Mouse (Mus musculus): ENCODE measurements around the gene Slc35f3. TPM values are rescaled to one million over a fixed set of nuclear protein-coding genes. Genes with fewer than 3 reads are reported as not detected.

Gene Slc35f3
- polyA plus RNA-seq, 1 experiment from 2014 or later: not detected

- H3K9ac ChIP-seq: no peak overlapping the region
- no peaks in the 10 kb centered on the region for H3K9me3 ChIP-seq (replicated peaks)
- H3K36me3 ChIP-seq (replicated peaks): no peaks in the 10 kb centered on the region
- no peak overlapping the region for H3K4me2 ChIP-seq
- no peak for ATAC-seq (ENCODE audit: insufficient read depth)
- no peak overlapping the region for H3K4me3 ChIP-seq (replicated peaks)
- H3K27ac ChIP-seq (replicated peaks): no peak overlapping the region
- no peaks in the 10 kb centered on the region for H3K27me3 ChIP-seq
- 48% methylated on average over 4 of the region's 4 CpGs for WGBS (ENCODE audit: insufficient replicate concordance)
- no peaks in the 10 kb centered on the region for H3K4me1 ChIP-seq (replicated peaks)
Measured at GRCm38 (mm10) chr8:126405030-126405429, 106.7 kb downstream of the Slc35f3 start.

GRCm38 (mm10) chr8:126420834-126421233, 122.5 kb downstream of the Slc35f3 start:
- H3K27ac ChIP-seq (replicated peaks): no peak overlapping the region
- no peaks in the 10 kb centered on the region for H3K9me3 ChIP-seq (replicated peaks)
- H3K4me1 ChIP-seq (replicated peaks): peaks cover 21% of the 10 kb centered on the region
- no peak overlapping the region for H3K9ac ChIP-seq
- no peaks in the 10 kb centered on the region for H3K27me3 ChIP-seq
- no peak for ATAC-seq (ENCODE audit: insufficient read depth)
- H3K4me2 ChIP-seq: 0 out of 2 replicates have a peak overlapping the region, but pooled peaks have one; percentile 88
- H3K36me3 ChIP-seq (replicated peaks): peaks cover 2% of the 10 kb centered on the region
- H3K4me3 ChIP-seq (replicated peaks): no peak overlapping the region
- 59% methylated on average over 3 of the region's 3 CpGs for WGBS (ENCODE audit: insufficient replicate concordance)

- H3K9ac ChIP-seq: peak within 1 kb of the TSS; percentile 77
- WGBS (ENCODE audit: insufficient replicate concordance): under 1% methylated on average over 61 of the region's 61 CpGs
- H3K4me2 ChIP-seq: peak within 1 kb of the TSS; percentile 88
- H3K4me1 ChIP-seq (replicated peaks): peaks cover 21% of the 10 kb centered on the region
- peaks cover 17% of the 10 kb centered on the region for H3K36me3 ChIP-seq (replicated peaks)
- H3K27ac ChIP-seq (replicated peaks): peak within 1 kb of the TSS; percentile 81
- no peaks in the 10 kb centered on the region for H3K9me3 ChIP-seq (replicated peaks)
- ATAC-seq (ENCODE audit: insufficient read depth): peak; percentile 96
- H3K4me3 ChIP-seq (replicated peaks): peak within 1 kb of the TSS; percentile 79
- H3K27me3 ChIP-seq: no peaks in the 10 kb centered on the region
Measured at GRCm38 (mm10) chr8:126422174-126422919, 124.0 kb downstream of the Slc35f3 start, which contains the start of gene Coa6. Coa6 (plus strand) TSS chr8:126422515.

GRCm38 (mm10) chr8:126422920-126423300, 124.6 kb downstream of the Slc35f3 start:
- Histone ChIP-seq H3K27me3 (no peaks in the 10 kb centered on the region), H3K9ac (peak overlapping the region; percentile 77), H3K36me3 (replicated peaks) (peaks cover 23% of the 10 kb centered on the region), H3K4me1 (replicated peaks) (peaks cover 21% of the 10 kb centered on the region), H3K9me3 (replicated peaks) (no peaks in the 10 kb centered on the region), H3K27ac (replicated peaks) (peak overlapping the region; percentile 71), H3K4me3 (replicated peaks) (peak overlapping the region; percentile 79), H3K4me2 (peak overlapping the region; percentile 88)
- 8% methylated on average over 9 of the region's 9 CpGs for WGBS (ENCODE audit: insufficient replicate concordance)
- peak; percentile 14 for ATAC-seq (ENCODE audit: insufficient read depth)

GRCm38 (mm10) chr8:126424163-126424562, 125.8 kb downstream of the Slc35f3 start:
- H3K27ac ChIP-seq (replicated peaks): 0 out of 2 replicates have a peak overlapping the region, but pooled peaks have one; percentile 24
- 68% methylated on average over 4 of the region's 4 CpGs for WGBS (ENCODE audit: insufficient replicate concordance)

GRCm38 (mm10) chr8:126424946-126425345, 126.6 kb downstream of the Slc35f3 start:
- peaks cover 43% of the 10 kb centered on the region for H3K36me3 ChIP-seq (replicated peaks)
- no peaks in the 10 kb centered on the region for H3K9me3 ChIP-seq (replicated peaks)
- 60% methylated on average over 1 of the region's 1 CpGs for WGBS (ENCODE audit: insufficient replicate concordance)
- H3K27me3 ChIP-seq: no peaks in the 10 kb centered on the region
- H3K4me2 ChIP-seq: no peak overlapping the region
- H3K9ac ChIP-seq: no peak overlapping the region
- no peak for ATAC-seq (ENCODE audit: insufficient read depth)
- H3K4me3 ChIP-seq (replicated peaks): no peak overlapping the region
- peaks cover 21% of the 10 kb centered on the region for H3K4me1 ChIP-seq (replicated peaks)
- H3K27ac ChIP-seq (replicated peaks): no peak overlapping the region

More at GRCm38 (mm10) chr8:126424163-126424562, 125.8 kb downstream of the Slc35f3 start:
- no peak for ATAC-seq (ENCODE audit: insufficient read depth)
- Histone ChIP-seq H3K9me3 (replicated peaks) (no peaks in the 10 kb centered on the region), H3K4me3 (replicated peaks) (no peak overlapping the region), H3K4me1 (replicated peaks) (peaks cover 21% of the 10 kb centered on the region), H3K9ac (no peak overlapping the region), H3K27me3 (no peaks in the 10 kb centered on the region), H3K36me3 (replicated peaks) (peaks cover 35% of the 10 kb centered on the region), H3K4me2 (peak overlapping the region; percentile 88)

- Histone ChIP-seq H3K27me3 (no peaks in the 10 kb centered on the region), H3K4me1 (replicated peaks) (no peaks in the 10 kb centered on the region), H3K4me3 (replicated peaks) (no peak overlapping the region), H3K9ac (no peak overlapping the region), H3K27ac (replicated peaks) (no peak overlapping the region), H3K9me3 (replicated peaks) (no peaks in the 10 kb centered on the region), H3K36me3 (replicated peaks) (peaks cover 80% of the 10 kb centered on the region), H3K4me2 (no peak overlapping the region)
- no peak for ATAC-seq (ENCODE audit: insufficient read depth)
- 83% methylated on average over 5 of the region's 5 CpGs for WGBS (ENCODE audit: insufficient replicate concordance)
Measured at GRCm38 (mm10) chr8:126429635-126430034, 131.3 kb downstream of the Slc35f3 start.

- 78% methylated on average over 7 of the region's 7 CpGs for WGBS (ENCODE audit: insufficient replicate concordance)
- ATAC-seq (ENCODE audit: insufficient read depth): no peak
Measured at GRCm38 (mm10) chr8:126433827-126434226, 135.5 kb downstream of the Slc35f3 start.

GRCm38 (mm10) chr8:126438937-126439336, 140.6 kb downstream of the Slc35f3 start:
- Histone ChIP-seq H3K4me2 (no peak overlapping the region), H3K27me3 (no peaks in the 10 kb centered on the region), H3K27ac (replicated peaks) (no peak overlapping the region), H3K4me3 (replicated peaks) (no peak overlapping the region), H3K36me3 (replicated peaks) (peaks cover 53% of the 10 kb centered on the region), H3K9ac (no peak overlapping the region), H3K4me1 (replicated peaks) (no peaks in the 10 kb centered on the region), H3K9me3 (replicated peaks) (no peaks in the 10 kb centered on the region)
- WGBS (ENCODE audit: insufficient replicate concordance): 60% methylated on average over 2 of the region's 2 CpGs
- ATAC-seq (ENCODE audit: insufficient read depth): no peak

More at GRCm38 (mm10) chr8:126433827-126434226, 135.5 kb downstream of the Slc35f3 start:
- no peaks in the 10 kb centered on the region for H3K27me3 ChIP-seq
- H3K4me1 ChIP-seq (replicated peaks): no peaks in the 10 kb centered on the region
- H3K4me3 ChIP-seq (replicated peaks): no peak overlapping the region
- no peak overlapping the region for H3K27ac ChIP-seq (replicated peaks)
- no peaks in the 10 kb centered on the region for H3K9me3 ChIP-seq (replicated peaks)
- no peak overlapping the region for H3K9ac ChIP-seq
- H3K36me3 ChIP-seq (replicated peaks): peaks cover 78% of the 10 kb centered on the region
- no peak overlapping the region for H3K4me2 ChIP-seq

All from liver, embryonic 15.5 days (tissue).